Mouse (Mus musculus): Measurements from ENCODE around the gene Gm4214.
"Not testable (repeated sequence)": the region's sequence is repeated elsewhere in the genome, so short reads cannot be mapped to it uniquely, and the experiment has no call there.

Gene Gm4214

DNA sequence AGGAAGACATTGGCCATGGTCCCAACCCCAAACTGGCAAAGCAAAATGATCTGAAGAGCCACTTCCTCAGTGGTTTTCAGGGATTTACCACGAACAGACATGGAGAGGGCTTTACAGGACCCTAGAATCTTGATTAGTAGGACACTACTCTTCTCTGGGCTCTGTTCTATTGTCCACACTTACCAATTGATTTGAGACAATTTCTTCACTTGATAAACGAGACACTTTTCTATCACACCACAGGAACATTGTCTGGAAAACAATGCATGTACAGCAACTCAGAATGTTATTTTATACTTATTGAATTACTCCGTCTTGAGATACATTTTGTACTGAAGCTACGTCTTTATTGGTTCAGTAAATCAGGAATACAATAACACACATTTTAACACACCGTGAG is at the start of gene Gm4214:
Gm4214 (minus strand) TSS at position 101 of the 400 bp plus-strand sequence.
- DNase-seq (ENCODE audit: low spot score), result not testable (repeated sequence)

DNA sequence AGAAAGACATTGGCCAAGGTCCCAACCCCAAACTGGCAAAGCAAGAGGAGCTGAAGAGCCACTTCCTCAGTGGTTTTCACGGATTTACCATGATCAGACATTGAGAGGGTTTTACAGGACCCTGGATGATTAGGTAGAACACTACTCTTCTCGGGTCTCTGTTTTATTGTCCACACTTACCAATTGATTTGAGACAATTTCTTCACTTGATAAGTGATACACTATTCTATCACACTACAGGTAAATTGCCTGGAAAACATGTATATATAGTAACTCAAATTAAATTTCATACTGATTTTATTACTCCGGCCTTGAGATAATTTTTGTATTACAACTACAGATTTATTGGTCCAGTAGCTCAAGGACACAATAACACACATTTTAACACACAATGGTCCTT is 35.4 kb upstream of the Gm4214 start, which contains the start of gene Gm4216:
Gm4216 (minus strand) TSS at position 101 of the 400 bp plus-strand sequence.
- DNase-seq (ENCODE audit: low spot score), result not testable (repeated sequence)

Data from embryo, embryonic 10.5 days (tissue).